Mouse (Mus musculus) CH12.LX (cell line): ENCODE data around the gene Raf1.

Experiments
- CTCF ChIP-seq, 2 experiments: IDR thresholded peaks in 1 of 2; conservative IDR thresholded peaks in 1 of 2; 2 replicates each; pipeline ENCODE4 v1.5.1; 2011 to 2012; ENCODE audit warnings: low read depth in 2 of 2, low read length in 2 of 2, improper control_type of control experiment in 1 of 2, inconsistent platforms in 1 of 2, mild to moderate bottlenecking in 1 of 2, moderate library complexity in 1 of 2
- EP300 ChIP-seq: IDR thresholded peaks from 2 replicates; pipeline ENCODE4 v1.6.1; 2011; ENCODE audit warnings: low read length, improper control_type of control experiment
- ETS1 ChIP-seq: conservative IDR thresholded peaks from 2 replicates; pipeline ENCODE4 v1.6.1; 2012; ENCODE audit warnings: low read depth, mild to moderate bottlenecking, inconsistent platforms, low read length, improper control_type of control experiment, moderate library complexity
- HCFC1 ChIP-seq: IDR thresholded peaks from 2 replicates; pipeline ENCODE4 v1.6.1; 2012; ENCODE audit warnings: low read depth, mild to moderate bottlenecking, inconsistent platforms, low read length, improper control_type of control experiment
- KAT2A ChIP-seq: IDR thresholded peaks from 2 replicates; pipeline ENCODE4 v1.6.1; 2012; ENCODE audit warnings: low read length, improper control_type of control experiment, inconsistent platforms; ENCODE audit not compliant: insufficient replicate concordance
- PAX5 ChIP-seq: IDR thresholded peaks from 2 replicates; pipeline ENCODE4 v1.6.1; 2012; ENCODE audit warnings: low read length, inconsistent platforms, mixed read lengths
- POLR2A ChIP-seq: IDR thresholded peaks from 2 replicates; pipeline ENCODE4 v1.6.1; 2011; ENCODE audit warnings: low read depth, mild to moderate bottlenecking, improper control_type of control experiment, low read length
- POLR2AphosphoS2 ChIP-seq: IDR thresholded peaks from 2 replicates; pipeline ENCODE4 v1.6.1; 2011; ENCODE audit warnings: low read depth, low read length, improper control_type of control experiment
- RAD21 ChIP-seq: IDR thresholded peaks from 2 replicates; pipeline ENCODE4 v1.6.1; 2011; ENCODE audit warnings: low read depth, mild to moderate bottlenecking, low read length, improper control_type of control experiment, moderate library complexity
- RCOR1 ChIP-seq: conservative IDR thresholded peaks from 2 replicates; pipeline ENCODE4 v1.6.1; 2012; ENCODE audit warnings: low read depth, mild to moderate bottlenecking, inconsistent platforms, low read length, improper control_type of control experiment
- SIN3A ChIP-seq: IDR thresholded peaks from 2 replicates; pipeline ENCODE4 v1.6.1; 2012; ENCODE audit warnings: low read length, improper control_type of control experiment, inconsistent platforms
- SMC3 ChIP-seq: IDR thresholded peaks from 2 replicates; pipeline ENCODE4 v1.6.1; 2011; ENCODE audit warnings: low read depth, low read length, improper control_type of control experiment
- ZNF384 ChIP-seq: IDR thresholded peaks from 2 replicates; pipeline ENCODE4 v1.6.1; 2012; ENCODE audit warnings: low read depth, low read length, improper control_type of control experiment, inconsistent platforms

- no peak for TF ChIP-seq KAT2A
- TF ChIP-seq CTCF (conservative IDR thresholded peaks at IDR 0.05 in 1 of 2, IDR thresholded peaks at IDR 0.05 in 1 of 2; ENCODE audit: low read depth in 2 of 2, low read length in 2 of 2), result no peak
- no peak for TF ChIP-seq SMC3
- no peak for TF ChIP-seq POLR2A
- TF ChIP-seq POLR2AphosphoS2, result no peak
- no peak for TF ChIP-seq ZNF384
- TF ChIP-seq RCOR1, result no peak
- TF ChIP-seq HCFC1, result no peak
- no peak for TF ChIP-seq ETS1
- no peak for TF ChIP-seq EP300
- TF ChIP-seq RAD21, result no peak
- no peak for TF ChIP-seq SIN3A
- no peak for TF ChIP-seq PAX5
Observed at GRCm38 (mm10) chr6:115675508-115676336, 713 bp downstream of the Raf1 start.
